Mouse (Mus musculus) urinary bladder, adult 18-20 months (tissue): ENCODE measurements at regions not wholly inside any gene's neighbourhood (a gene's known extent, or its start where the extent isn't known, plus 50 kb on each side); places are given as distances from the start of the nearest gene placed in this dataset.

Source experiments
- DNase-seq, 2 experiments: peaks; one replicate each; pipeline ENCODE4 v3.0.0; 2022; ENCODE audit warnings: low spot score in 2 of 2, mixed read lengths in 2 of 2

DNA sequence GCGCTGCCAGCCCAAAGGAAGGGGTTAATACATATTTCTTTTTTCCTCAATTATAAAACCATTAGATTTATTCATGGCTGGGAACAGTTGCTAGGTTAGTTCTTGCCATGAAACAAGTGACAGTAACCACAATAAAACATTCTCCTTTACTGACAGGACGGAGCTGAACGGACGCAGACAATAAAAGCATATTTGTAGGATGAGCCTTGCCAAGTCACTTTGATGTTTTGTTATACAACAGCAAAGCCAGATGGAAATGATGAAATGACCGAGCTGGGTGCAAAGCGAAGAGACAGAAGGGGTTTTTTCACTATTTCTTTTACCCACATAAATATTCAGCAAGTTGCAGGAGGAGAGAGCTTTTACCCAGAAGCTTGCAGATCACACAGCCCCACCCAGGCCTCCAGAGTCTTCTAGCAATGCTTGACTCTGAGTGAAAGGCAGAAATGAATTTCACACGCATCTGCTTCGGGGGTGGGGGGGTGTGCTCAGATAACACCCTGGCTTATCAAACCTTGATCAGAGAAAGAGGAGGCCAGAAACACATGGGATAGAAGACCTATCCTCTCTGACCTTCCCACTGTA lies 395.3 kb downstream of the Mtx2 start:
- DNase-seq: no peak

DNA sequence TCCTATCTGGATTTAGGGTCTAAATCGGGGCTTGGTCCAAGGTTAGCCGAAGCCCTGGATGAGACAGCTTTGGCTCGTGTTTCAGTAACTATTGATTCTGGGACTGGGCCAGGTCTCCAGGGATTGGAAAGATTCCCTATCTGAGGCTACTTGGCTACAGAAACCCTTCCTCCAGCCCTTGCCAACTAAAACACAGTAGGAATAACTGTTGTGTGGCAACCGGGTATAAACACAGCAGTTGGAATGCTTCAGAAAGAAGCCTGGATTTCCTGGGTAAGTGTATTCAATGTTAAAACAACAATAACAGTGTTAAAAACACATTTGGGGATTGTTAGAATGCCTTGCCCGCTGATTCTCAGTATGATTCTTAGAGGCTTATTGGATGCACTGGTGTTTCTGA lies 398.8 kb downstream of the Mtx2 start:
- DNase-seq: peak in 1 of 2 experiments; percentile 20

DNA sequence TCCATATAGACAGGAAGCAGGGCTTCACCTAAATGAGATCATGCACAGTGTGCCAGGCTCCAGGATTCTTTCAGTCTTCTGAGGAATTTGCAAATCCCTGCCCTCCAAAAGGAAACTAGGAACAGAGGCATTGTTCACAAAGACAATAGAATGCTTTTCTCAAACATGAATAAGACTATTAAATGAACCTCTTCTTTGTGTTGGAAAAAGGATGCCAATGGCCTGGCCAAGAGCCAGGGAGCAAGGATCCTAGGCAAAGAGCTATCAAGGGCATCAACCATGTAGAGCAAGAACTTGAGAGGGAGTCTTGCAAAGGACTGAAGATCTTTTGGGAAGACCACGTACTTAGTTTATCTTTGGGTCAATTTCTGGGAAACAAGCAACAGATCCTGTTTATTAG lies 415.4 kb downstream of the Mtx2 start:
- no peak for DNase-seq

GRCm38 (mm10) chr2:75244311-75245033 lies 414.6 kb upstream of the Hnrnpa3 start:
- no peak for DNase-seq

- DNase-seq: no peak
Observed at GRCm38 (mm10) chr2:75245256-75245655, 413.8 kb upstream of the Hnrnpa3 start.

- DNase-seq: no peak
Observed at GRCm38 (mm10) chr2:75245662-75246061, 413.4 kb upstream of the Hnrnpa3 start.

- DNase-seq: no peak
Observed at GRCm38 (mm10) chr2:75246082-75246743, 412.8 kb upstream of the Hnrnpa3 start.

- DNase-seq: no peak
Observed at GRCm38 (mm10) chr2:75248251-75248650, 410.8 kb upstream of the Hnrnpa3 start.

DNA sequence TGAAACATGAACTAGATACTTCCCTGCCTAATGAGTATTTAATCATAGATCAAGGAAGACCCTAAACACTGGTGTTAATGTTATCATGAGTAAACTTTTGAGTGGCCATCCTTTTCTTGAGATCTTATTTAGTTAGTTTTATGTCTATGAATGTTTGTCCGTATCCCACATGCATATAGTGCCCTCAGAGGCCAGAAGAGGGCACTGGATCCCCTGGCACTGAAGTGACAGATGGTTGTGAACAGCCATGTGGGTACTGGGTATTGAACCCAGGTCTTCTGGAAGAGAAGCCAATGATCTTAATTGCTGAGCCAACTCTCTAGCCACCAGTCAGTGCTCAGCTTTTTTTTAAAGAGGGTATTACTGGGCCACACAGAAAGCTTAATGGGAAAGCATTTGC lies 408.6 kb upstream of the Hnrnpa3 start:
- no peak for DNase-seq

DNA sequence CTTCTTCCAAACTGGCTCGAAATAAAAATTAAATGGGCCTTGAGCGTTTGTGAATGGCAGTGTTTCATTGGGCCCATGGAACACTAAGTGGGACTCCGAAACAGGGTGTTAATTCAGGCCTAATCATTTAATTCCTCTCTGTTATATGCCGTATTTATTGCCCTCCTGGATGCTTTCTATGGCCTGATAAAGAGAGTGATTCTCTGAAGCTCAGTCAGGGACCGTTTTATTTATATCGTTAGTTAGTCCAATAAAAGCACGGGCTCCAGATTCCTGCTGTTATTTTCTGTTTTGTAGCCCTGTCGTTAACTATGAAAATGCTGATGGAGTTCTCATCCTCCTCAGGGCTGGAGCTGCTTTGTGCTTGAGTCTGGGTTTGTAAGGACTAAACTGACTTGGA lies 406.2 kb upstream of the Hnrnpa3 start:
- DNase-seq: no peak

DNA sequence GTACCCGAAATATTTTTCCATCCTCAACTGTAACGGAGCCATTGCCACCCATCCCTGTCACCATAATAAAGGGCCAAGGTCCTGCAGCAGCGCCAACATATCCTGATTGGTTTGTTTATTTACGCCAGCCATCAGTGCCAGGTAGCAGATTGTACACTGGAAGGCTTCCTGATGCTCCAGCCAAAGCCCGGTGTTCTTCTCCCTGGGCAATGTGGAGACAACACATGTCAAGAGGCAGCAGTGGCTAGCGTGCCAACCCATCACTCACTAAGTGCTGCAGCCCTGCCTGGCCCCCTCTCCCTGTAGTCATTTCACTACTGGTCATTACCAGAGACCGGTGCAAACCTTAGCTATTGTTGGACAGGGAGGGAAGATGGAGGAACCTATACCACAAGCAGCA lies 393.8 kb upstream of the Hnrnpa3 start:
- no peak for DNase-seq

- no peak for DNase-seq
Observed at GRCm38 (mm10) chr2:75265739-75266699, 393.0 kb upstream of the Hnrnpa3 start.

DNA sequence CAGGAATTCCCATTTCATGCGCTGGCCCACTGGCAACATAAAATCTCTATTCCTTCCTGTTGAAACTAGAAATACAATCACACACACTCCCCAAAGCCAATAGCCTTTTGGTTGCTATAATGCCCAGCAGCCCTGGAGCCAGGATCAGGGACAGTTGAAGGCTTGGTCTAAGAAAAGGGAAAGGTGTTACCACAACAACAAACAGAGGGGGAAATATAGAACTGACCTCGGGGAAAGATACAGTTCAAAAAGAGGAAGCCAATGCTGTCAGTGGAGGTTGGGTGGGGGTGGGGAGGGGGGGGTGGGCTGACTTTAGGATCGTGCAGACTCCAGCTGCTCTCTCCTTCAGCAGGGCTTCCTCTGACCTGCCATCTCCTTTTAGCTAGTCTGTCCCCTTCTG lies 391.1 kb upstream of the Hnrnpa3 start:
- DNase-seq: no peak

DNA sequence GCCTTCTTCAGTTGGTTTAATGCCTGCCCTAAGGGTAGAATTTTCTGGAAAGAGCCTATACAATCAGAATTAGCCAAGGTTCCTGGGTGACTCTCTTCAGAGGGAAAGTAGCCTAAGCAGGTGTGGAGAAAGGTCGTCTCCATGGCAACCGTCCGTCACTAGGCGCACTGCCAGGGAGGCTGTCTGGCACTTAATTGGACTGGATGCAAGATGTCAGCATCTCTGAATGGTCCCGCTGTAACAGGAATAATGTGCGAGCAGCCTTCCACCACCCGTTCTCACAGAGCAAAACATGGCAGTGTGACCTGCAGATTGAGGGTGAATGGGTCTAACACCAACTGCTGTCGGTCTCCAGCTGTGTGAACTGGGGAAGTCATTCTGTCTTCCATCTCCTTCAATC lies 389.6 kb upstream of the Hnrnpa3 start:
- DNase-seq: no peak

DNA sequence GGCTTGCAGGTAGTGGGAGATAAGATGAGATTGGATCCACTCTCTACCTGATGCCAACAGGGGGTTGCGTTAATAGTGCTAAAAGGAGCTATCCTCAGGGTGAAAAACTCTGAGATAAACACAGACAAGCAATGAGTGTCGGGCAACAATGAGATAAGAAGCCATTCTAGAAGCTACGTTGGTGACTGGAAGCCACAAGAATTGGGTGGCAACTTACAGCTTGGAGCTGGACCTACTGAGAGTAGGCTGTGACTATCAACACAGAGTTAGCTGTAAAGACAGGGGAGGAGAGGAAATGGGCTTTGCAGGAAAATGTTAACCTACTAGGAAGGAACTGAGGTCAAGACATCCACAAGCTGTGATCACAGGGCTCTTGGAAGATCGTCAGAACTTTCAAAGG lies 388.9 kb upstream of the Hnrnpa3 start:
- no peak for DNase-seq

- DNase-seq: no peak
Observed at GRCm38 (mm10) chr2:75287900-75288299, 371.2 kb upstream of the Hnrnpa3 start.

DNA sequence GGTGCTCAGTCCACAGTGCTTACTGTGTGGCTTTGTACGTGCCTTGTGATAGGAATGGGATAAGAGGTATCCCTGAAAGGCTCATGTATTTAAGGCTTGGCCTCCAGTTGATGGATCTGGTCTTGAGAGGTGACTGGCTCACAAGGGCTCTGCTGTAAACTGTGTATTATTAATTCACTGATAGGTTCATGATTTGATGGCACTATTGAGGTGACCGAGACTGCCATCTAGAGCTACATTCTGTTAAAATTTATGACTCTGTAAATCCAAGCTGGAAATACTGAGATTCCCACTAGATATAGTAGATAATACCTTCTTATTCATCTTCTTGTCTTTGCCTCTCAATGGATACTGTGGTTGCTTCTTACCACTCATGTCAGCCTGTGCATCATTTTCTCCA lies 367.4 kb upstream of the Hnrnpa3 start:
- no peak for DNase-seq

GRCm38 (mm10) chr2:75306821-75307220 lies 352.2 kb upstream of the Hnrnpa3 start:
- DNase-seq: no peak

DNA sequence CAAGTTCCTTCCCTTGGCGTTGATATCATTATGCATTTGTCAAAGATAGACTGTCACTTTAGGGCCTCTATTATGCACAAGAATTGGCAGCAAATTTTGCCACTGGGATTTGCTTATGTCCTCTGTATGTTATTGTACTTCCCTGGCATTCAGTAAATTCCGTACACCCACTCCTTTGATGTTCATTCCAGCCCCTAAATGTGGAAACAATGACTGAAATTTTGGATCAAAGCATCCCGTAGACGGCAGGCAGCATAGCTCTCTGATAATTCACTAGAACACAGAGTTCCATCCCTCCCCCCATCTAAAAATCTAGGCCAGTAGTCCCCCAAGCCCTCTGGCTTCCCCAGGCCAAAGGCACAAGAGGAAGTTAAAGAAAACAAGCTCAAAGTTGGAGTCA lies 347.9 kb upstream of the Hnrnpa3 start:
- DNase-seq: no peak

GRCm38 (mm10) chr2:75312246-75312645 lies 346.8 kb upstream of the Hnrnpa3 start:
- DNase-seq: no peak

DNA sequence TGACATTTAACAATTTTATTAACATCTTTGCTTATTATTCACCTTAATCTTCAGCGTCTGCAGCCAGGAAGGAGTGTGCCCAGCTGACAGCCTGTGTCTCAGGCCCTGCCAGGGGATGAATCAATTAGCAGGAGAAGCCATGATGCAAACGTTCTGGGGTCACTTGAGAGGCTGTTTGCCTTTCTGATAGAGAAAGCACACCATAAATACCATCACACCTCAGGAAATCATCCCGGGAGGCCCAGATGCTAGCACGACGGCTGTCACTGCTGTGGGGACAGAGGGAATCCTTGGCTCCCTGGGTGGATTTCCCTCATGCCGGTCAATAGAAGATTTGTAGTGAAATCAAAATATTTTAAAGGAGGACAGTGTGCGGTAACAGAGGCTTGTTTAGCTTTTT lies 343.7 kb upstream of the Hnrnpa3 start:
- no peak for DNase-seq

GRCm38 (mm10) chr2:75318190-75318589 lies 340.9 kb upstream of the Hnrnpa3 start:
- DNase-seq: no peak
